Mouse (Mus musculus): ENCODE measurements around the gene Gm3233. TPM values are rescaled to one million over a fixed set of nuclear protein-coding genes. Genes with fewer than 3 reads are reported as not detected.
A peak's percentile ranks its signal among the peaks of the same experiment; 100 is the strongest.
"Not testable (repeated sequence)": the region's sequence is repeated elsewhere in the genome, so short reads cannot be mapped to it uniquely, and the experiment has no call there.

Gene Gm3233
- polyA plus RNA-seq, 1 experiment from 2014 or later: not detected

- Histone ChIP-seq H3K4me3 (replicated peaks; ENCODE audit: low read depth, low read length) (no peak within 1 kb of the TSS), H3K4me2 (ENCODE audit: low read length) (no peak within 1 kb of the TSS), H3K9me3 (ENCODE audit: control insufficient read depth, low read length) (no peaks in the 10 kb centered on the region), H3K4me1 (ENCODE audit: control insufficient read depth, insufficient read depth, low read length) (no peaks in the 10 kb centered on the region), H3K27ac (replicated peaks; ENCODE audit: low read depth, low read length) (no peak within 1 kb of the TSS), H3K27me3 (ENCODE audit: control insufficient read depth, insufficient read depth, low read length) (no peaks in the 10 kb centered on the region), H3K9ac (replicated peaks; ENCODE audit: low read length) (no peak within 1 kb of the TSS), H3K36me3 (ENCODE audit: control insufficient read depth, insufficient read depth, low read length) (no peaks in the 10 kb centered on the region)
- no peak for ATAC-seq (ENCODE audit: low FRiP score, low TSS enrichment)
- DNase-seq: no peak
- 87% methylated on average over 1 of the region's 1 CpGs for WGBS
Observed at GRCm38 (mm10) chr10:77715507-77715906, 44.0 kb downstream of the Gm3233 start, which contains the start of gene Gm10142. Gene Gm10142 (plus strand): TSS chr10:77715807.

- DNase-seq (no peak), ATAC-seq (ENCODE audit: low FRiP score, low TSS enrichment) (no peak)
- 78% methylated on average over 4 of the region's 4 CpGs for WGBS
- Histone ChIP-seq H3K9ac (replicated peaks; ENCODE audit: low read length) (no peak overlapping the region), H3K27ac (replicated peaks; ENCODE audit: low read depth, low read length) (no peak overlapping the region), H3K36me3 (ENCODE audit: control insufficient read depth, insufficient read depth, low read length) (no peaks in the 10 kb centered on the region), H3K9me3 (ENCODE audit: control insufficient read depth, low read length) (no peaks in the 10 kb centered on the region), H3K4me2 (ENCODE audit: low read length) (no peak overlapping the region), H3K4me1 (ENCODE audit: control insufficient read depth, insufficient read depth, low read length) (no peaks in the 10 kb centered on the region), H3K4me3 (replicated peaks; ENCODE audit: low read depth, low read length) (no peak overlapping the region), H3K27me3 (ENCODE audit: control insufficient read depth, insufficient read depth, low read length) (no peaks in the 10 kb centered on the region)
Observed at GRCm38 (mm10) chr10:77713734-77714133, 45.7 kb downstream of the Gm3233 start.

GRCm38 (mm10) chr10:77711157-77711556 lies 48.3 kb downstream of the Gm3233 start, which contains the start of gene Gm10024:
Gene Gm10024 (plus strand): TSS chr10:77711457.
- not testable (repeated sequence) for H3K4me3 ChIP-seq (replicated peaks; ENCODE audit: low read depth, low read length); H3K4me2 ChIP-seq (ENCODE audit: low read length); DNase-seq; H3K9me3 ChIP-seq (ENCODE audit: control insufficient read depth, low read length); H3K4me1 ChIP-seq (ENCODE audit: control insufficient read depth, insufficient read depth, low read length); H3K27me3 ChIP-seq (ENCODE audit: control insufficient read depth, insufficient read depth, low read length); H3K36me3 ChIP-seq (ENCODE audit: control insufficient read depth, insufficient read depth, low read length); H3K9ac ChIP-seq (replicated peaks; ENCODE audit: low read length); ATAC-seq (ENCODE audit: low FRiP score, low TSS enrichment); H3K27ac ChIP-seq (replicated peaks; ENCODE audit: low read depth, low read length)

GRCm38 (mm10) chr10:77709831-77710230 lies 49.7 kb downstream of the Gm3233 start:
- ATAC-seq (ENCODE audit: low FRiP score, low TSS enrichment): no peak
- Histone ChIP-seq H3K27me3 (ENCODE audit: control insufficient read depth, insufficient read depth, low read length) (no peaks in the 10 kb centered on the region), H3K4me3 (replicated peaks; ENCODE audit: low read depth, low read length) (no peak overlapping the region), H3K9me3 (ENCODE audit: control insufficient read depth, low read length) (0 out of 2 replicates have a peak, but pooled peaks cover 2% of the 10 kb centered on the region), H3K9ac (replicated peaks; ENCODE audit: low read length) (no peak overlapping the region), H3K36me3 (ENCODE audit: control insufficient read depth, insufficient read depth, low read length) (no peaks in the 10 kb centered on the region), H3K4me1 (ENCODE audit: control insufficient read depth, insufficient read depth, low read length) (no peaks in the 10 kb centered on the region), H3K4me2 (ENCODE audit: low read length) (no peak overlapping the region), H3K27ac (replicated peaks; ENCODE audit: low read depth, low read length) (no peak overlapping the region)
- 78% methylated on average over 3 of the region's 3 CpGs for WGBS
- peak; percentile 28 for DNase-seq

Other genes with a start within 250 kb of the Gm3233 start
- 37.4 and 41.2 TPM in 2 replicates for gene Fam207a, start 243.9 kb downstream of the Gm3233 start, polyA plus RNA-seq (2014; fragmentation: Nextera tagmentation; extraction: Ambion mirVana)
- gene Itgb2, start 229.4 kb downstream of the Gm3233 start, polyA plus RNA-seq (2014; fragmentation: Nextera tagmentation; extraction: Ambion mirVana): 0.49 and 0.91 TPM in 2 replicates
- 52.1 and 71.8 TPM in 2 replicates for gene Pttg1ip, start 178.0 kb downstream of the Gm3233 start, polyA plus RNA-seq (2014; fragmentation: Nextera tagmentation; extraction: Ambion mirVana)
- gene Sumo3, start 153.6 kb downstream of the Gm3233 start, polyA plus RNA-seq (2014; fragmentation: Nextera tagmentation; extraction: Ambion mirVana): 253 and 287 TPM in 2 replicates
- gene Gm49325, start 153.5 kb downstream of the Gm3233 start, polyA plus RNA-seq (2014; fragmentation: Nextera tagmentation; extraction: Ambion mirVana): 16.3 TPM in 1 of 2 replicates, not detected in the other
- gene Ube2g2, start 137.4 kb downstream of the Gm3233 start, polyA plus RNA-seq (2014; fragmentation: Nextera tagmentation; extraction: Ambion mirVana): 55.6 and 66.6 TPM in 2 replicates
- 0.88 and 1.3 TPM in 2 replicates for gene Tspear, start 73.1 kb downstream of the Gm3233 start, polyA plus RNA-seq (2014; fragmentation: Nextera tagmentation; extraction: Ambion mirVana)
- not detected in 2 replicates for gene Gm19402, start 68.9 kb downstream of the Gm3233 start, polyA plus RNA-seq (2014; fragmentation: Nextera tagmentation; extraction: Ambion mirVana)
- not detected in 2 replicates for gene Gm9508, start 62.4 kb downstream of the Gm3233 start, polyA plus RNA-seq (2014; fragmentation: Nextera tagmentation; extraction: Ambion mirVana)
- not detected in 2 replicates for gene Gm10272, start 53.1 kb downstream of the Gm3233 start, polyA plus RNA-seq (2014; fragmentation: Nextera tagmentation; extraction: Ambion mirVana)
- gene Gm10024, start 48.2 kb downstream of the Gm3233 start, polyA plus RNA-seq (2014; fragmentation: Nextera tagmentation; extraction: Ambion mirVana): not detected in 2 replicates
- not detected in 2 replicates for gene Gm10142, start 43.9 kb downstream of the Gm3233 start, polyA plus RNA-seq (2014; fragmentation: Nextera tagmentation; extraction: Ambion mirVana)
- not detected in 2 replicates for gene Krtap12-1, start 39.1 kb downstream of the Gm3233 start, polyA plus RNA-seq (2014; fragmentation: Nextera tagmentation; extraction: Ambion mirVana)
- gene Gm10100, start 33.2 kb downstream of the Gm3233 start, polyA plus RNA-seq (2014; fragmentation: Nextera tagmentation; extraction: Ambion mirVana): not detected in 2 replicates
- not detected in 2 replicates for gene Gm18596, start 17.0 kb downstream of the Gm3233 start, polyA plus RNA-seq (2014; fragmentation: Nextera tagmentation; extraction: Ambion mirVana)
- not detected in 2 replicates for gene Gm9736, start 8.3 kb downstream of the Gm3233 start, polyA plus RNA-seq (2014; fragmentation: Nextera tagmentation; extraction: Ambion mirVana)
- not detected in 2 replicates for gene Gm3238, start 11.6 kb upstream of the Gm3233 start, polyA plus RNA-seq (2014; fragmentation: Nextera tagmentation; extraction: Ambion mirVana)
- gene Gm7138, start 17.3 kb upstream of the Gm3233 start, polyA plus RNA-seq (2014; fragmentation: Nextera tagmentation; extraction: Ambion mirVana): not detected in 2 replicates
- not detected in 2 replicates for gene Gm3250, start 22.9 kb upstream of the Gm3233 start, polyA plus RNA-seq (2014; fragmentation: Nextera tagmentation; extraction: Ambion mirVana)
- not detected in 2 replicates for gene Gm7137, start 28.5 kb upstream of the Gm3233 start, polyA plus RNA-seq (2014; fragmentation: Nextera tagmentation; extraction: Ambion mirVana)
- not detected in 2 replicates for gene Gm9639, start 35.4 kb upstream of the Gm3233 start, polyA plus RNA-seq (2014; fragmentation: Nextera tagmentation; extraction: Ambion mirVana)
- not detected in 2 replicates for gene Gm19668, start 39.5 kb upstream of the Gm3233 start, polyA plus RNA-seq (2014; fragmentation: Nextera tagmentation; extraction: Ambion mirVana)
- not detected in 2 replicates for gene Gm9507, start 52.2 kb upstream of the Gm3233 start, polyA plus RNA-seq (2014; fragmentation: Nextera tagmentation; extraction: Ambion mirVana)
- not detected in 2 replicates for gene Gm2696, start 55.0 kb upstream of the Gm3233 start, polyA plus RNA-seq (2014; fragmentation: Nextera tagmentation; extraction: Ambion mirVana)
- not detected in 2 replicates for gene Krtap10-4, start 67.4 kb upstream of the Gm3233 start, polyA plus RNA-seq (2014; fragmentation: Nextera tagmentation; extraction: Ambion mirVana)
- gene Krtap10-10, start 76.3 kb upstream of the Gm3233 start, polyA plus RNA-seq (2014; fragmentation: Nextera tagmentation; extraction: Ambion mirVana): not detected in 2 replicates
- not detected in 2 replicates for gene Gm36176, start 87.1 kb upstream of the Gm3233 start, polyA plus RNA-seq (2014; fragmentation: Nextera tagmentation; extraction: Ambion mirVana)
- gene Gm10318, start 93.2 kb upstream of the Gm3233 start, polyA plus RNA-seq (2014; fragmentation: Nextera tagmentation; extraction: Ambion mirVana): not detected in 2 replicates
- gene Gm3285, start 102.3 kb upstream of the Gm3233 start, polyA plus RNA-seq (2014; fragmentation: Nextera tagmentation; extraction: Ambion mirVana): not detected in 2 replicates
- 14.3 and 15.7 TPM in 2 replicates for gene Lrrc3, start 142.9 kb upstream of the Gm3233 start, polyA plus RNA-seq (2014; fragmentation: Nextera tagmentation; extraction: Ambion mirVana)
- gene Trpm2, start 210.9 kb upstream of the Gm3233 start, polyA plus RNA-seq (2014; fragmentation: Nextera tagmentation; extraction: Ambion mirVana): 3.6 TPM in 2 replicates
- 41.0 and 45.3 TPM in 2 replicates for gene 1810043G02Rik, start 218.8 kb upstream of the Gm3233 start, polyA plus RNA-seq (2014; fragmentation: Nextera tagmentation; extraction: Ambion mirVana)